Mouse (Mus musculus) spleen, postnatal 4 days (tissue): ENCODE measurements around the gene Mdga1.

Source experiments
- DNase-seq, 2 experiments: peaks; one replicate each; pipeline ENCODE4 v3.0.0; 2022; ENCODE audit warnings: low spot score in 2 of 2

The Mdga1 gene

DNA sequence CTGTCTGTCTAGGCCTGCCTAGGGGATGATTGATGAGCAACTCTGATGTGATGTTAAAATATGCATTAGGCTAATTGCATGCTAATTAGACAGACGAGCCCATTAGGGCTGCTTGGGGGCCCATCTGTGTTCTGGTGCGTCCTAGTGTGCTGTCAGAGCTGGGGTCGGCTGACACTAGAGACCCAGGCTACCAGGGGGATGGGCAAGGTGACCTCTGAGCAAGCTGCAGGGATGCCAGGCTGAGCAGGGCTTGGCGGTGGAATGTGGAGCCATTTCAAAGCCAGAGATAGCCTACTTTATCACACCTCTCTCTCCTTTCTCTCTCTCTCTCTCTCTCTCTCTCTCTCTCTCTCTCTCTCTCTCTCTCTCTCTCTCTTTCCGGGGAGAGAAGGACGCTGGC, 49.8 kb downstream of the Mdga1 start:
- DNase-seq: no peak

DNA sequence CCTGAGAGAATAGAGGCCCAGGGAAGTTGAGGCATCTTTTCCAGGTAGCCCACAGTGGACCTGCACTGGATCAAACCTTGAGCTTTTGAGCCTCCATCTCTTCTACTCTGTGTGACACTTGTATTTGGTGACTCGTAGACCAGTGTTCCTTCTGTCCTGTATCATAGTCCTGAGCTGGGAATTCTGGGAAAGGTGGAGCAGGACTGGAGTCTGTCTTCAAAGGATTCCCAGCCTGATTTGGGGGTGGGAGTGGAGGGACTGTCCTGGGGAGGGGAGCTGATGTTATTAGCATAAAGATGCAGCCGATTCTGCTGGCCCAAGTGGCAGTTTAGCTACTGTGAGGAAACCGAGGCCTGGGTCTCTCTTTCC, 50.4 kb downstream of the Mdga1 start:
- no peak for DNase-seq

GRCm38 (mm10) chr17:29918791-29919551, 50.9 kb downstream of the Mdga1 start:
- no peak for DNase-seq

GRCm38 (mm10) chr17:29916968-29917367, 52.9 kb downstream of the Mdga1 start:
- DNase-seq: no peak

DNA sequence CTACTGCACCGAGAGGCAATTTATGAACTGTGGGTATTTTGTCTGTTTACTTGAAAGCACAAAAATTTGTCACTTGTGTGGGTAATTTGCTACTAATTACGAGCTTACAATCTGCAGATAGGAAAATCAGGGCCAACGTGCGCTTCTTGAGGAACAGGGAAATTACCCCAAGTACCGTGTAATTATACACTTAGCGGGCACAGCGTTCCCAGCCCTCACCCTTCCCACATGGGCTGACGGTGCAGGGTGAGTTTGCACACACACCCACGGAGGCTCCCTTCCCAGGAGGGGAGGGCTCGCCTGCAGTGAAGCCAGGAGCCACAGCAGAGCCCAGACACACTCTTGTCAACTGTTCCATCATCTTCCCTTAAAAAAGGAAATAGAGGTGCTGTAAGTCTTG, 54.1 kb downstream of the Mdga1 start:
- DNase-seq: no peak

- no peak for DNase-seq
Measured at GRCm38 (mm10) chr17:29913301-29913965, 56.5 kb downstream of the Mdga1 start.

DNA sequence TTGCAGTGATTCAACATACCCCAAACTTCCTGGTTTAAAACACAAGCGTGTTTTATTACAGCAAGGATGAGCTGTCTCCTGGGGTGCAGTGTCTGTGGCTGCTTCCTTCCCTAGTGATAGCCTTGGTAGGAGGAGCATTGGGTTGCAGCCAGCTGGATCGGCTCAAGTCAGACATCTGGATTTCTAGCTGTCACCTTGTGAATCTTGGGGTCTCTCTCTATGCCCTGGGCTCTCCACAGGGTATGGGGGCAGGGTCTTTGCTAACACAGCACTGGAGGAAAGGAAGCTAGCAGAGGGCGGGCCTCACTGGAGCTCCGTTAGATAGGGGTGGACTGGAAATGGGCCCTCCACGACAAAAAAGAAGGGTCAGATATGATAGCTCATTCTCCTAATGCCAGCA, 57.2 kb downstream of the Mdga1 start:
- DNase-seq: no peak

DNA sequence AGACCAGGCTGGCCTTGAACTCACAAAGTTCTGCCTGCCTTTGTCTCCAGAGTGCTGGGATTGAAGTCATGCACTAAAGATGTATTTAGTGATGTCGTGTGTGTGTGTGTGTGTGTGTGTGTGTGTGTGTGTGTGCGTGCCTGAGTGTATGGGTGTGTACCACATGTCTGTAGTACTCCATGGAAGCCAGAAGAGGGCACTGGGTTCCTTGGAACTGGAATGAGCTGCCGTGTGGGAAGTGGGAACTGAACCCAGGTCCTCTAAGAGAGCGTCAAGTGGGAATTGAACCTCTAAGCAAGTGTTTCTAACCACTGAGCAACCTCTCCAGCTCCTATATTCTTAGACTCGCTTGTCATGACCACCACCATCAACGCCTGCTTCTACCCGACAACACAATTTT, 60.9 kb downstream of the Mdga1 start:
- DNase-seq: no peak

DNA sequence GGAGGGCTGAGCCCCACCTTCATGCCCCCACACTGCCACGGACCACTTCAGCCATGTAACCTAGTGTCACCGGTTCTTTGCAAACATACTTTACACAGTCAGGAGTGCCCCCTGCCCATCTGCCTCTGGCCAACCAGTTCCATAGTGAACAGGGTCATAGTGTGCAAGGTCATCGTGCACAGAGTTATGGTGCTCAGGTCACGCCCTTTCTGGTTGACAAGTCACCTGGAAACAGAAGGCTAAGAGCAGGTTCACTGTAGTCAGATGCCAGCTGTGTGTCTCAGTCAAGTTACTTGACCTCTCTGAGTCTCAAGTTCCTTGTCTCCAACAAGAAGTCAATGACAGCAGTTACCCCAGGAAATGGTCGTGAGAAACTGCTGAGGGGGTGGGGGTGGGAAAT, 65.2 kb downstream of the Mdga1 start:
- no peak for DNase-seq

DNA sequence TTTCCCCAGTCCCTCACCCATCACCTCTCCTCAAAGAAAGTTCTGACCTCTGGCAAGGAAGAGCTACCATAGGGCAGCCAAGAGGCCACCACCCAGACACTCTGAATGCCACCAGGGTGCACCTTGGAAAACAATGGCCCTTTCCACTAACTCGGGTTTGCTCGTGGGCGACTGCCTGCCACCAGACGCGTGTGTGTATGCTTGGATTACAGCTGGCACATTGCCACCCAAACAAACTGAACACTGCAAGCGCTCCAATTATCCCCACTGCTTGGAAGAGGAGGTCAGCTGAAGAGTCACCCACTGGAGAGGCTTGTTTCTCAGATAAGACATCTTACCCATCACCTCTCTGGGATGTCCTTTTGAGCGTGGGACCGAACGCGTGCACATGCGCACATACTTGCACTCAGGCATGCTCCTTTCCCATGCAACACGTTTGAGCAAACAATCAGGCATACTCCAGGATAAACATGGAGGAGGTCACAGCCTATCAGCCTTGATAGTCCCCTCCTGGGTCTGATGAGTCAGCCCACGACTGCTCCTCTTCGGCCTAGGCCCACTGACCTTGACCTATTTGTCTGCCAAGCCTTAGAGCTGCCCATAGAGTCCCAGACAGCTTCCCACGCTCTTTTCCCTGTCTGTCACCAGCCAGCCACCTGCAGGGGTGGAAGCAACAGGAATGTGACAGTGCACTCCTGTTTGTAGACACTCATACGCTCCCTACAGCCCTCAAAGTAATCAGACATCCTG, 67.3 kb downstream of the Mdga1 start:
- DNase-seq: no peak

GRCm38 (mm10) chr17:29900289-29900688, 69.6 kb downstream of the Mdga1 start:
- DNase-seq: no peak

- DNase-seq: no peak
Measured at GRCm38 (mm10) chr17:29896181-29897054, 73.5 kb downstream of the Mdga1 start.

DNA sequence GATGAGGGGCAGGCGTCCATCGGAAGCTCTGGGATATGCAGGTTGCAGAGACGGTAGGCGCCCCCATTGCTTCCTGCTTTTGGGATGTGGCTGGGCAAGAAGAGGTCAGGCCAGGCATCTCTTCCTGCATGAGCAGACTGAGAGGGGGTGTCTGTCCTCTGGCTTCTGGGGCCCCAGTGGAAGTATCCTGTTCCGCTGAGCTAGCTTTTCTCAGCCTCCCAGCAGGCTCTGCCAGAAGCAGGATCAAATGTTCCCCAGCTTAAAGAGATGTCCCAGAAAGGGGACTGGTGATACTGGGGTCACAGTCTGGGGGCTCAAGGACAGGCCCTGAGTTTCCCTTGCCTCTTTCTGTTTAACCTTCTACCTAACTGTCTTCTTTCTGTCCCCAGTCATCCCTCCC, 74.3 kb downstream of the Mdga1 start:
- no peak for DNase-seq

DNA sequence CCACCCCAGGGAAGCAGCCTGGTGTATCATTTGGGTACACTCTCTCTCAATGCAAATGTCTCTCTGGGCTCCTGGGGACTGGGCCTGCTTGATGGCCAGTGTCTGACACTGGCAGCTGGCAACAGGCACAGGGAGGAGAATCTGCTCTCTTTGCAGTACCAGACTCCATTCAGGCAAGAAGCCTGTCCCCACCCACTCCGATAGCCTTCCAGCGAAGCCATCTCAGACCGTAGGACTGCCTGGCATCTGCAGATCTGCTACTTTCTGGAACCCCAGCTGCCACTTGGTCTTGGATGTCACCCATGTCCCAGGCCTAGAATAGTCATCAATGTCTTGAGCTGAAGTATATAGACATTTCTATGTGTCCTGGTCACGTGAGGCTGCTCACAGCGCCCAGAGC, 74.9 kb downstream of the Mdga1 start:
- DNase-seq: no peak

DNA sequence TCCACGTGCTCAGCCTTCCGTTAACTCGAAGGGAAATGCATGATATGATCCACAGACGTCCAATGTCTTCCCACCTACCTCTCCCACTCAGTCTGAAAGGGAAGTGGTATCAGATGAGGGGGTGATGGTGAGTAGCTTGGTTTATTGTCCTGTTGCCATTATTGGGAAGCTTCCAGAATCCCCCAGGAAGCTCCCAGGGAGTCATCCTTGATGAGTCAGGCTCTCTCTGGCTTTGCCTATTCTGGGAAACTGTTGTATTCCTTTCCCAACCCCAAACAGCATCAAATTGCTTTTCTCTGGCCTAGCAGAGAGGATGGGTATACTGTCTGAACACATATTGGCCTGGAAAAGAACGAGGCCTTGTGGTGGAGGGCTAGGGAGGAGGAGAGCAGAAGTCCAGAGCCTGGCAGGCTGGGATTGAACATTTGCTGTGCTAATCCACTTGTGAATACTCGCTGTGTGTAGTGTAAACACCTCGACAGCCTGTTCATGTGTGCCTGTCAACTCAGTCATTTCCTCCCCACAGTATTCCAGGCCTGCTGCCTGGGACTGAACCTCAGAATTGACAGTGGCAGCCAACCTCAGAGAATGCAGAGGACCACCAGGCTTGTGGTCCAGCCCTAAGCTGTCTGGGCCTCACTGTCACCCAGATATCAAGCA, 79.3 kb downstream of the Mdga1 start:
- no peak for DNase-seq

GRCm38 (mm10) chr17:29888981-29889980, 80.6 kb downstream of the Mdga1 start:
- peak; percentile 64 to 77 for DNase-seq

DNA sequence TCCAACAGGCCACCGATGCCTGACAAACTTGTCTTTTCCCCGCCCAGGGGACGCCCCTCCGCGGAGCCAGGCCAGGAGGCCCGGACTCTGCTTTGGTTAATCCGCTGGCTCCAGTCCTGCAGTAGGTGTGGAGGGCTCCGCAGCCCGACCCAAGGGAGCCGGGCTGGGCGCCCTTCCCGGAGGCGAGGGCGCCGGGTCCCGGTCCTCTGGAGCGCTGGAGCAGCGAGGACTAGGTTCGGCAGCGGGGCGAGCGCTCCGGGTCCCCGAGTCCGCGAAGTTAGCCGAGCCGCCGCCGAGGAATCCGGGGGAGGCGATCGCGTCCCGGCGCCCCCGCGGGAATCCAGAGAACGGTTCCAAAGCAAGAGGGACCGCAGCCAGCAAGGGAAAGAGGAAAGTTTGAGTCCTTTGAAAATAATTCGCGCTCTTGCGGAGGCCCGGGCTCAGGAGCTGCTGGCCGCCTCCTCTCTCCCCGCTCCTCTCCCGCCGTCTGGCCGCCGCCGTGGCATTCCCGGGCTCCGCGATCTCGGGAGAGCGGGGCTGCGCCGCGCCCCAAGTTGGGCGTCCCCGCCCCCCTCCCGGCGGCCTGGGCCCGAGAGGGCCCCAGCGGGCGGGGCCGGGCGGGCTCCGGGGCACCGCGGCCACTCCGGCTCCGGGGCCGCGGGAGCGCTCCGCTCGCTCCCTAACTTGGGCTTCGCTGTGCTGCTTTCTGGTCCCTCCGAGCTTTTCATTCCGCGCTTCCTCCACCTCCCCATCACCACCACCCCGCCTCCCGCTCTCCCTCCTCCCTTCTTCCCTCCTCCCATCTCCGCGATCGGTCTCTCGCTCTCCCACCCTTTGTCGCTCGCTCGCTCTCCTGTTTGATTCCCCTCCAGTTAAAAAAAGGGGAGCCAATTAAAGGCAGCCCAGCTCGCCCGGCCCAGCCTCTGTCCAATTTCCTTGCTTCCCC, 81.7 kb downstream of the Mdga1 start:
- DNase-seq: peak; percentile 49 to 74

DNA sequence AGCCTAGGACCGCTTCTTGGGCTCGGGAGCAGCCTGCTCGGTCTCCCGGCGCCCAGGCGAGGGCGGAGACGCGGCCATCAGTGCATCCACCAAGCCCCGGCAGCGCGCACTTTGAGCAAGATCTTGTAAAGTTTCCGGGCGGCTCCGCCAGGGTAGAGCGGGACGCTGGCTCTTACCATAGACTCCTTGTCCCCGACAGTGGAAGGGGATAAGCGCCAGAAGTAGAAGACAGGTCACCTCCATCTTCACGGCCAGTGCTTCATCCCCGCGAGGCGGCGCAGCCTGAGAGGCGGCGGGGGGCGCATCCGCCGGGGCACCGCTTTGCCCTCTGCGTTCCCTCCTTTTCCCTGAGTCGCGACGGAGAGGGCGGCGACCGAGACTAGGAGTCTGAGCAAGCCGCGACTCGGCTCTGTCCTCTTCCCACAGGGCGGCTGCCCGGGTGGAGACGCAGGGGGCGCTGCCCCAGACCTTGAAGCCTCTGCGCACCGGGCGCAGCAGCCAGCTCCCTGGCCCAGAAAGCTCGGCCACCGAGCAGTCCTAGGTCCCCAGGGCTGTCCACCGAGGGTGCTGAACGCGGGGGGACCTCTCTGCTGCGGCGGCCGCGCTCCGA, 82.5 kb downstream of the Mdga1 start:
- peak; percentile 69 to 83 for DNase-seq
